Mouse (Mus musculus): ENCODE measurements around the gene Mgat4a.

DNA sequence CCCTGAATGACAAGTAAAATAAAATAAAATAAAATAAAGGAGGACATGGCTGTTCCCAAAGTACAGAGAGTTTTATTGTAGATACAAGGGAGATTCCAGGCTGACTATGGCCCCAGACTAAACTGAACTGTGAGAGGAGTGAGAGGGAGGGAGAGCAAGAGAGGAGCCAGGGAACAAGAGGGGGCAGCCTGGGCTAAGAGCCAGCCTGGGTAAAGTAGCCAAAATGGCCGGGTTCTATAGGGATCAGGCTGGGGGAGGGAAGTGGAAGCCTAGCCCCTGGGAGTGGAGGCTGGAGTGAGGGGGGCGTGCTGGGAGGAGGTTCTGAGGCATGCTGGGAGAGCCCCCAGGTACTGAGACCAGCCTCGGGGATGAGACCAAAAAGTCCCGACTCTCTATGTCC lies 37.2 kb downstream of the Mgat4a start:
- TF ChIP-seq CTCF (IDR thresholded peaks at IDR 0.05; ENCODE audit: low read depth, low read length): no peak
- no peak for TF ChIP-seq POLR2A (IDR thresholded peaks at IDR 0.05; ENCODE audit: borderline replicate concordance, low read depth, low read length)

Measured in bone marrow macrophage, adult 2 months (primary cell).